Mouse (Mus musculus) heart, embryonic 11.5 days (tissue): ENCODE data around the gene 4430402I18Rik. TPM values are rescaled to one million over a fixed set of nuclear protein-coding genes. Genes with fewer than 3 reads are reported as not detected.

Source experiments
- ATAC-seq: fragments of 200-750 bp; cut with Nextera tagmentation; replicated peaks from 2 replicates; pipeline ENCODE4 v1.8.0; 2017; ENCODE audit warnings: moderate library complexity; ENCODE audit not compliant: insufficient number of reproducible peaks, low FRiP score, low TSS enrichment
- H3K27ac ChIP-seq: fragments of 300-500 bp; sonication (generic); 2 replicates; pipeline ENCODE4 v1.5.1; 2014; ENCODE audit warnings: mild to moderate bottlenecking, low read depth, low read length
- H3K27me3 ChIP-seq: fragments of 300-500 bp; sonication (generic); 2 replicates; pipeline ENCODE4 v1.6.1; 2014; ENCODE audit warnings: mild to moderate bottlenecking, low read length, mixed read lengths; ENCODE audit not compliant: control insufficient read depth, insufficient read depth
- H3K36me3 ChIP-seq: fragments of 300-500 bp; sonication (generic); 2 replicates; pipeline ENCODE4 v1.6.1; 2014; ENCODE audit warnings: mild to moderate bottlenecking, low read length, moderate library complexity, mixed read lengths; ENCODE audit not compliant: control insufficient read depth, insufficient read depth
- H3K4me1 ChIP-seq: fragments of 300-500 bp; sonication (generic); 2 replicates; pipeline ENCODE4 v1.6.1; 2014; ENCODE audit warnings: low read length; ENCODE audit not compliant: control insufficient read depth, insufficient read depth
- H3K4me2 ChIP-seq: fragments of 300-500 bp; sonication (generic); 2 replicates; pipeline ENCODE4 v1.6.1; 2014; ENCODE audit warnings: mild to moderate bottlenecking, moderate library complexity
- H3K4me3 ChIP-seq: fragments of 300-500 bp; sonication (generic); 2 replicates; pipeline ENCODE4 v1.5.1; 2014; ENCODE audit warnings: low read depth, low read length
- H3K9ac ChIP-seq: fragments of 300-500 bp; sonication (generic); 2 replicates; pipeline ENCODE4 v1.6.1; 2014; ENCODE audit warnings: mild to moderate bottlenecking, low read depth, low read length, moderate library complexity
- H3K9me3 ChIP-seq: fragments of 300-500 bp; sonication (generic); replicated peaks from 2 replicates; pipeline ENCODE4 v1.6.1; 2016; ENCODE audit warnings: low read length; ENCODE audit not compliant: control insufficient read depth
- WGBS: fragments of 180-500 bp; shearing (Covaris S2); extraction: QIAGEN DNeasy Blood & Tissue Kit; methylation state at CpG from one replicate; pipeline ENCODE4 v1.1.7; 2014; ENCODE audit not compliant: insufficient replicate concordance; 5-methylcytosine and 5-hydroxymethylcytosine counted together
- polyA plus RNA-seq: library from polyadenylated mRNA; unstranded; fragments of >200 nt; fragmentation: Nextera tagmentation; extraction: Ambion mirVana; gene quantifications from 2 replicates; pipeline ENCODE4 v1.2.1, GENCODE M21; 2014

Gene 4430402I18Rik
- polyA plus RNA-seq, 1 experiment from 2014 or later = 5.1 TPM

DNA sequence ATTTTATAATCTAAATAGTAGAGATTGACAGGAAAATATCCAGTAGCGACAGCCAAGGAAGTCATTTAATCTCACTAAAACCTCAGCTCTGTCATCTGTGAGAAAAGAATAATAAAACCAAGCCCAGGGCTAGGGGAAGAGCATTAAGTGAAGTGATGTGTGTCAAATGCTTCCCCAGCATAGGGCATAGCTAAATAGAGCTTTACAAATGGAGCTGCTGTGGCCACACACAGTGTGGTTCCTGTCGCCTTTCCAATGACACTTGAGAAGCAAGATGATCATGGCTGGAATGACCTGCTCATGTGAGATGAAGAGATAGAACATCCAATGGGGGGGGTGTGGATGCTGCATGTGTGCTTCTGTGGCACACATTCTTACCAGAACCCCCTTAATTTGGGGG lies 65.5 kb downstream of the 4430402I18Rik start:
- H3K4me1 ChIP-seq = no peaks in the 10 kb centered on the region
- ATAC-seq = no peak
- 57% methylated on average over 2 of the region's 2 CpGs for WGBS

DNA sequence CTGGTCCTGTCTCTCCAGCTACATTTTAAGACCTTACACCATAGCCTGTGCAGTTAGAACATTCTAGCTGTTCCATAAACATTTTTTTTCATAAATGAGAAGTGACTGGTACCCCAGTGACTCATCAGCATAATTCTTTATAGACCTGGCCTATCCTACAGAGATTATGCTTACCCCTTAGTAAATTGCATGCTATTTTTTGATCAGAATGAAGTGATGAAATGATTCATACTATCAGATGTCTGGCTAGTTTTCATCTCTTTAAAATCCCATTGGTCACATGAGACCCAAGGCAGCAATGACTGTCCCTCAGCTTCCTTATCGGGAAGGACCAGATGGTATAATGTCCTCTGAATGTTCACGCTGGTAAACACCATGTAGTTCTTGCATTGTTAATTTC lies 66.8 kb downstream of the 4430402I18Rik start:
- H3K27me3 ChIP-seq = no peaks in the 10 kb centered on the region
- H3K4me1 ChIP-seq = no peaks in the 10 kb centered on the region
- H3K9me3 ChIP-seq = no peaks in the 10 kb centered on the region
- H3K4me2 ChIP-seq = no peak overlapping the region
- no peak overlapping the region for H3K4me3 ChIP-seq
- ATAC-seq = no peak
- H3K36me3 ChIP-seq = no peaks in the 10 kb centered on the region
- H3K9ac ChIP-seq = no peak overlapping the region
- 88% methylated on average over 2 of the region's 2 CpGs for WGBS
- no peak overlapping the region for H3K27ac ChIP-seq

More for the DNA sequence above, 65.5 kb downstream of the 4430402I18Rik start:
- H3K36me3 ChIP-seq = no peaks in the 10 kb centered on the region
- H3K4me2 ChIP-seq = no peak overlapping the region
- H3K9me3 ChIP-seq = no peaks in the 10 kb centered on the region
- H3K27ac ChIP-seq = no peak overlapping the region
- H3K9ac ChIP-seq = no peak overlapping the region
- H3K27me3 ChIP-seq = no peaks in the 10 kb centered on the region
- no peak overlapping the region for H3K4me3 ChIP-seq

DNA sequence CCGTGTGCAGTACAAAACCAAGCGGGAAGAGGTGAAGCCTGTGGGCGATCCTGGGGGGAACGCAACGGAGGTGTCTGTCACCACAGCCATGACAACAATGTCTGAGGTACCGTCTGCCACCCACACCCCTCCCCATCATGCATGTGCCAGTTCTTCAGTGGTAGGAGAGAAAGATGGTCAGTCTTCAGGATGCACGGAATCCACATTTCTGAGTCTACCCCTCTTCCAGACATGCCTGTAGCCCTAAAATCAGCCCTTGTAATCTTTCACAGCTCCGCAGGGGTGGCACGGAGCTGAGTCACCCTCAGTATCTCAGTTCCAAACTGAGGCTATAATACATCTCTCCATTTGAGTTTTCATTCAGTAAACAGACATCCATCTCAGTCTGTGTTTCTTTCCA lies 70.1 kb downstream of the 4430402I18Rik start:
- no peak for ATAC-seq

DNA sequence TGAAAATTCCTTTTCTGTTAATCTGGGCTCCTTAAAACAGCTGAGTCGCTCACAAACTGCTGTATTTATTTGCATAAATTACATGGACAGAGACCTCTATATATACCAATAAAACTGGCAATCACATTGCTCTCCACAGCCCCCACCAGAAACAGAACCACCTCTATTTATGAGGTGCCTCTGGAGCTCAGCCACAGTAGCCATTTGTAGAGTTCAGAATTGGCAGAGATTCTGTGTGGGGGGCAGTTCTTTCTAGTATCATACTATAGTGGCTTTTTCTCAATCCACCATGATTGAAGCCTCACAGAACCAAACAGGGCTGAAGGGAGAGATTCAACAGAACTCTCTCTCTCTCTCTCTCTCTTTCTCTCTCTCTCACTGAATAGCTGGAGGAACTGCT lies 71.0 kb downstream of the 4430402I18Rik start:
- Histone ChIP-seq H3K4me1 (no peaks in the 10 kb centered on the region), H3K27ac (no peak overlapping the region), H3K27me3 (no peaks in the 10 kb centered on the region), H3K9ac (no peak overlapping the region), H3K9me3 (no peaks in the 10 kb centered on the region), H3K36me3 (no peaks in the 10 kb centered on the region), H3K4me2 (no peak overlapping the region), H3K4me3 (no peak overlapping the region)
- ATAC-seq = no peak
- 84% methylated on average over 1 of the region's 1 CpGs for WGBS

More for the DNA sequence above, 70.1 kb downstream of the 4430402I18Rik start:
- Histone ChIP-seq H3K4me1 (no peaks in the 10 kb centered on the region), H3K4me2 (no peak overlapping the region), H3K27ac (no peak overlapping the region), H3K27me3 (no peaks in the 10 kb centered on the region), H3K4me3 (no peak overlapping the region), H3K9me3 (no peaks in the 10 kb centered on the region), H3K36me3 (no peaks in the 10 kb centered on the region), H3K9ac (no peak overlapping the region)
- WGBS = 57% methylated on average over 9 of the region's 9 CpGs

DNA sequence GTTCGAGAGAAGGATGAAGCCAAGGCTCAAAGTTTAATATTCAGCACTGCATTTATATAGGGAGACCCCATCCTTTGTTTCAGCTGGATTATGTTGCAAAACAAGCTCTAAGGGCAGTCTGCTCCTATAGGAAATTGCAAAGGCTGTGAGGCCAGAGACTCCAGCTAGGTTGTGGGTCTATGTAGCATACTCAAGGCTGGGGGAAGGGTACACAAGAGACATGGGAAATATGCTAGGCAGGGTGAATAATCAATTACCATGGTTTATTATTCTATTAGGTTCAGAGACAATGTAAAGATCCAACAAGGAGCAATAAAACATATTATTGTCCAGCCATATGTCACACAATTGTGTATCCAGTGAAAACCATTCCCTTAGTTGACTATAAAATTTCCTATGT lies 75.7 kb downstream of the 4430402I18Rik start:
- Histone ChIP-seq H3K4me3 (no peak overlapping the region), H3K9me3 (no peaks in the 10 kb centered on the region), H3K4me1 (peaks cover 11% of the 10 kb centered on the region), H3K4me2 (no peak overlapping the region), H3K36me3 (no peaks in the 10 kb centered on the region), H3K9ac (no peak overlapping the region), H3K27me3 (no peaks in the 10 kb centered on the region), H3K27ac (no peak overlapping the region)
- ATAC-seq = no peak
- 97% methylated on average over 1 of the region's 1 CpGs for WGBS

DNA sequence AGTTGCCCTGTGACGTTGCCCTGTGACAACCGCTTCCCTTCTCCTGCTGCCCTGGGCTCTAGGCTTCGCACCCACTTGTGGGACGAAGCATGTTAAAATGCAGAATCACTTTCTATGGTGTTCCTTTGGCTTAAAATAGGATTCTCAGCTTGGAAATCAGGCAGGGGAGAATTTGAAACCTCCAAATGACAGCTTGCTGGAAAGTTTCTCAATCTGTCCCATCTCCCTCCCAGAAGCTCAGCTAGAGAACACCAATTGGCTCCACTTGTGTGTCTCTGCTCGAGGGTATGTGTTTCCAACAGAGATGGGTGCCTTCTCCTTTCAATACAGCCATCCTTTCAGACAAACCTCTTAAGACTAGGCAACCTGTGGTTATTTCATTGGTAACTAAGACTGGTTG lies 76.4 kb downstream of the 4430402I18Rik start:
- no peak for ATAC-seq
- Histone ChIP-seq H3K4me3 (no peak overlapping the region), H3K27ac (no peak overlapping the region), H3K9me3 (no peaks in the 10 kb centered on the region), H3K4me2 (no peak overlapping the region), H3K27me3 (no peaks in the 10 kb centered on the region), H3K9ac (no peak overlapping the region), H3K36me3 (no peaks in the 10 kb centered on the region), H3K4me1 (peaks cover 11% of the 10 kb centered on the region)
- WGBS = 30% methylated on average over 5 of the region's 5 CpGs

DNA sequence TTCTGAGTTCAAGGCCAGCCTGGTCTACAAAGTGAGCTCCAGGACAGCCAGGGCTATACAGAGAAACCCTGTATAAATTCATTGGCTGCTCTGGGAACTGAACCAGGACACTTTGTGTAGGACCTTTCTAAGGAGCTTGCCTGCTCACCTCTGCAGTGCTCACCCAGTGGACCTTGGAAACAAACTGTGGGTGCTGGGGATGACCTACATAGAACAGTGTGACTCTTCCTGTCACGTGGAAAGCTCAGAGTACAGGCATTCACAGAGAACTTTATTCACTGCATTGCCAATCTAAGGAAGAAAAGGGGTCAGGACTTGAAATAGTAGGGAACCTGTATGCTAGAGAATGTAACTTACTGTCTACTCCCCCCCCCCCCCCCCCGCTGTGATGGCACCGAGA lies 78.3 kb downstream of the 4430402I18Rik start:
- H3K4me2 ChIP-seq = no peak overlapping the region
- no peaks in the 10 kb centered on the region for H3K27me3 ChIP-seq
- H3K36me3 ChIP-seq = no peaks in the 10 kb centered on the region
- H3K4me3 ChIP-seq = no peak overlapping the region
- no peak overlapping the region for H3K9ac ChIP-seq
- no peak for ATAC-seq
- H3K9me3 ChIP-seq = no peaks in the 10 kb centered on the region
- no peak overlapping the region for H3K27ac ChIP-seq
- WGBS = 65% methylated on average over 3 of the region's 3 CpGs
- H3K4me1 ChIP-seq = peaks cover 11% of the 10 kb centered on the region

DNA sequence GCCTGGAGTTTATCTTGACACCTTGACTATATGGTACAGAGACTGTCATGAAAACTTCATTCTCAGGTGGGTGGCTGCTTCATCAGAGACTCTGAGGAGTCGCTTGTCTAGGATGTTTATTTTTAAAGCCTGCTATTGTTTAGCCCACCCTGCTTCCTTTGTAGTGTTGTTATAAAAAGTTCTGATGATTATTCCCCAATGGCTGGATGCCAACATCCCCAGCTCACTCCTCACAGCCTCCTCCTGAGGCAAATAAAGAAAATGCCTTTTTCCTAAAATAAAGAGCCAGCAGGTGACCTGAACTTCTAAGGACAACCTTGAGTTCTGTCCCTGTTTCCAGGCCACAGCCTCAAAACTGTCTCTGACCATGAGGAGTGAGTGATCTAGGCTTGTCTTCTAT lies 79.1 kb downstream of the 4430402I18Rik start:
- WGBS = 42% methylated on average over 1 of the region's 1 CpGs

DNA sequence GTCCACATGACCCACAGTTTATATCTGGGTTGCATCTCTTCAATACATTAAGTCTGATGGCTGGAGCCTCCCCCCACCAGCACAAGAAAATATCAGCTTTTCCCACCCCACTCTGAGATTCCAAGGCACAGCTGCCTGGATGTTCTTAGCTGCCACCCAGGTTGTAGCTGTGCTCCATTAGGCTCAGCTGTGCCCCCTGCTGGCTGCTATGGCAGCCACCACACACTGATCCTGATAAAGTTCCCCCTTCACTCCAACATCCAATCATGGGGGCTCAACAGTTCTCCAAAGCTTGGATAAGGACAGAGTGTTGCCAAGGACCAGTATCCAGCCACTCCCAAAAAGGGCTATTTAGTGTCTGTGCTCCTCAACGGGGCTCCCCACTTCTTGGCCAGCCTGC lies 84.5 kb downstream of the 4430402I18Rik start:
- WGBS = 48% methylated on average over 1 of the region's 1 CpGs
- ATAC-seq = no peak

More for the DNA sequence above, 79.1 kb downstream of the 4430402I18Rik start:
- Histone ChIP-seq H3K27ac (no peak overlapping the region), H3K4me2 (no peak overlapping the region), H3K4me1 (peaks cover 11% of the 10 kb centered on the region), H3K9me3 (no peaks in the 10 kb centered on the region), H3K36me3 (no peaks in the 10 kb centered on the region), H3K27me3 (no peaks in the 10 kb centered on the region), H3K9ac (no peak overlapping the region), H3K4me3 (no peak overlapping the region)
- no peak for ATAC-seq

More for the DNA sequence above, 84.5 kb downstream of the 4430402I18Rik start:
- Histone ChIP-seq H3K36me3 (no peaks in the 10 kb centered on the region), H3K4me1 (no peaks in the 10 kb centered on the region), H3K4me3 (no peak overlapping the region), H3K9me3 (no peaks in the 10 kb centered on the region), H3K4me2 (no peak overlapping the region), H3K27ac (no peak overlapping the region), H3K27me3 (no peaks in the 10 kb centered on the region), H3K9ac (no peak overlapping the region)
